Mouse (Mus musculus): Measurements from ENCODE around the gene Eml3. TPM values are rescaled to one million over a fixed set of nuclear protein-coding genes. Genes with fewer than 3 reads are reported as not detected.
"Not testable (repeated sequence)": the region's sequence is repeated elsewhere in the genome, so short reads cannot be mapped to it uniquely, and the experiment has no call there.

The Eml3 gene
- polyA plus RNA-seq, 1 experiment: 72.3 TPM

- no peak overlapping the region for H3K4me3 ChIP-seq (ENCODE audit: extremely low read depth, insufficient read depth, insufficient read length)
- 96% methylated on average over 11 of the region's 11 CpGs for WGBS
- no peak for DNase-seq (ENCODE audit: low read depth in 1 of 2, low spot score in 2 of 2)
These were observed 35.7 kb downstream of the Eml3 start for GRCm38 (mm10) chr19:8965075-8965474.

GRCm38 (mm10) chr19:8965771-8966170 is 36.4 kb downstream of the Eml3 start:
- H3K4me3 ChIP-seq (ENCODE audit: extremely low read depth, insufficient read depth, insufficient read length): no peak overlapping the region
- peak in 1 of 2 experiments; percentile 26 for DNase-seq (ENCODE audit: low read depth in 1 of 2, low spot score in 2 of 2)
- 79% methylated on average over 8 of the region's 8 CpGs for WGBS
- peaks cover 52% of the 10 kb centered on the region for H3K36me3 ChIP-seq (ENCODE audit: control insufficient read depth, insufficient read depth, low read length)
- no peak overlapping the region for H3K27ac ChIP-seq (ENCODE audit: insufficient read depth, low read length)
- peaks cover 2% of the 10 kb centered on the region; the same call in 1 of the 2 replicates for H3K4me1 ChIP-seq (ENCODE audit: control insufficient read depth, insufficient read depth, insufficient read length)
- no peak for TF ChIP-seq POLR2A (IDR thresholded peaks at IDR 0.05; ENCODE audit: low read depth, low read length)
- no peak for TF ChIP-seq CTCF (IDR thresholded peaks at IDR 0.05; ENCODE audit: extremely low read depth, insufficient read depth, insufficient read length, insufficient replicate concordance)
- H3K27me3 ChIP-seq (ENCODE audit: control insufficient read depth, insufficient read depth, low read length): no peaks in the 10 kb centered on the region

More at GRCm38 (mm10) chr19:8965075-8965474, 35.7 kb downstream of the Eml3 start:
- TF ChIP-seq CTCF (IDR thresholded peaks at IDR 0.05; ENCODE audit: extremely low read depth, insufficient read depth, insufficient read length, insufficient replicate concordance) (no peak), POLR2A (IDR thresholded peaks at IDR 0.05; ENCODE audit: low read depth, low read length) (no peak)
- Histone ChIP-seq H3K27ac (ENCODE audit: insufficient read depth, low read length) (no peak overlapping the region), H3K4me1 (ENCODE audit: control insufficient read depth, insufficient read depth, insufficient read length) (peaks cover 2% of the 10 kb centered on the region; the same call in 1 of the 2 replicates), H3K27me3 (ENCODE audit: control insufficient read depth, insufficient read depth, low read length) (no peaks in the 10 kb centered on the region), H3K36me3 (ENCODE audit: control insufficient read depth, insufficient read depth, low read length) (peaks cover 51% of the 10 kb centered on the region)

DNA sequence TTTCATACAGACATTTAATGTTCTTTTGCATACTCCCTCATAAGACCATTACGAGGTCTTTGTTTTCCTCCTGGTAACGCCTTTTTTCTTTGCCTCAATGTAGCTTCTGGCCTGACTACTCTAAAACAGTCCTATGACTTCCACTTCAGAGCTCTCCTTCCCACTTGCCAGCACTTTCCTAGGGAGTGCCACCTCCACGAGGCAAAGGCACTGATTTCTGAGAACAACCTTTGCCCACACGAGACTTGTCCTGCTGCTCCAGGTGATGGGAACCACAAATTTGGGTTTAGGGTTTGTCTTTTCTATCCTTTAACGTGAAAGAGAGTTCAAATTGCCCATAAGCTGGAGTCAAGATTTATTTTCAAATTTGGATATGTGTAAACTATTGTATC is 36.8 kb downstream of the Eml3 start:
- DNase-seq (ENCODE audit: low read depth in 1 of 2, low spot score in 2 of 2): no peak

DNA sequence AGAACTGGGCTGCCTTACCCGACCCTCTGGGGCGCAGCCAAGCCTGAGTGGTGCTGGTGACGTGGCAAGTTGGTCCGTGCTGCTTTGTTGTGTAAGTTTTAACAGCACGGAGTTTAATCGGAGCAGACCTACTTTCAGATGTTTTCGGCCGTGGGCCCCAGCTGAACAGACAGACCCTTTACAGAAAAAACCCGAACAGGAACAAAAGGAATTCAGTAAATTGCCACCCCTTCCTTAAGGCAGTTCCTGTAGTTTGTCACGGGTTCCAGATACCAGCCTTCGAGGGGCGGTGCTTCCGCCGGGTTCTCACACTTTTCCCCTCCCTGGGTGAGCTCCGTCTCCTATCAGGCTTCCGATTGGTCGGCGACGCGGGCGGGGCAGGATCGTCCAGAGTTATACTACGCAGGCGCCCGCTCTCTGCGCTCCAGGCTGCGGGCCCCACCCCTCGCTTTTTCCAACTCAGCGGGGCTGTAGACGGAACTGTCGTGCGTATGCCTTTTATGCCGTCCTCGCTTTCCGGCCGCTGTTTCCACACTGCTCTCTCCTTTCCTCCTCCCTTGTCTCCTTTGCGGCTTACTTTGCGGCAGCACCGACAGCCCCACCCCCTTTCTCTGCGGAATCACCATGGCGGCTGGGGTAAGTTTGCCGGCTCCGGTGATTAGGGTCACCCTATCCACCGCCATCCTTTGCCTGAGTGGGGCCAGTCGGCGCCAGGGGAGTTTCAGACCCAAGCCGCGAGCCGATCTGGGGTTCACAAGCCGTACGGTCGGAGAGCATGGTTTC is 37.4 kb downstream of the Eml3 start, which contains the start of gene Eef1g:
Gene Eef1g (plus strand): TSS at position 452 of the 783 bp plus-strand sequence.
- H3K36me3 ChIP-seq (ENCODE audit: control insufficient read depth, insufficient read depth, low read length): peaks cover 55% of the 10 kb centered on the region
- under 1% methylated on average over 52 of the region's 52 CpGs for WGBS
- peak within 1 kb of the TSS; percentile 88 for H3K27ac ChIP-seq (ENCODE audit: insufficient read depth, low read length)
- H3K4me1 ChIP-seq (ENCODE audit: control insufficient read depth, insufficient read depth, insufficient read length): peaks cover 2% of the 10 kb centered on the region; the same call in 1 of the 2 replicates
- H3K4me3 ChIP-seq (ENCODE audit: extremely low read depth, insufficient read depth, insufficient read length): peak within 1 kb of the TSS; percentile 76
- peak; percentile 99 for DNase-seq (ENCODE audit: low read depth in 1 of 2, low spot score in 2 of 2)
- no peaks in the 10 kb centered on the region for H3K27me3 ChIP-seq (ENCODE audit: control insufficient read depth, insufficient read depth, low read length)
- TF ChIP-seq CTCF (IDR thresholded peaks at IDR 0.05; ENCODE audit: extremely low read depth, insufficient read depth, insufficient read length, insufficient replicate concordance) (no peak), POLR2A (IDR thresholded peaks at IDR 0.05; ENCODE audit: low read depth, low read length) (peak; percentile 58)

More for the DNA sequence above, 36.8 kb downstream of the Eml3 start:
- no peak for TF ChIP-seq CTCF (IDR thresholded peaks at IDR 0.05; ENCODE audit: extremely low read depth, insufficient read depth, insufficient read length, insufficient replicate concordance)
- no peak for TF ChIP-seq POLR2A (IDR thresholded peaks at IDR 0.05; ENCODE audit: low read depth, low read length)
- peak overlapping the region; percentile 88 for H3K27ac ChIP-seq (ENCODE audit: insufficient read depth, low read length)
- 33% methylated on average over 5 of the region's 5 CpGs for WGBS
- peaks cover 56% of the 10 kb centered on the region for H3K36me3 ChIP-seq (ENCODE audit: control insufficient read depth, insufficient read depth, low read length)
- H3K27me3 ChIP-seq (ENCODE audit: control insufficient read depth, insufficient read depth, low read length): no peaks in the 10 kb centered on the region
- H3K4me1 ChIP-seq (ENCODE audit: control insufficient read depth, insufficient read depth, insufficient read length): peaks cover 2% of the 10 kb centered on the region; the same call in 1 of the 2 replicates
- H3K4me3 ChIP-seq (ENCODE audit: extremely low read depth, insufficient read depth, insufficient read length): peak overlapping the region; percentile 66

DNA sequence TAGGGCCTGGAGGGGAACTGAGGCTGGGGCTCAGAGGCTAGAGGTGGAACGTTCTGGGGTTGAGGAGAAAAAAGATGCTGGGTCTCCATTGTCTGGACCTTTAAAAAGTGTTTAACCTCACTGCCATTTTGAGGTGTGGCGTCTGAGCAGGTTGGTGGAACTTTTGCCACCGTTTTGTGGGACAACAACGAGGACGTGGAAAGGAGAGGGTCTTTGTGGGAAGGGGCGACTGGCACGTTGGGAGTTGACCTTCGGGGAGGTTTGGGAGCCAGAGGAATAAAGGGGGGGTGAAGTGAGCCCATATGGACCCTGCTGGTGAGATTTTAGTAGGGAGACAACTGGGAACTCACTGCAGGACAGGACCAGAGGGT is 38.0 kb downstream of the Eml3 start:
- TF ChIP-seq POLR2A (IDR thresholded peaks at IDR 0.05; ENCODE audit: low read depth, low read length) (no peak), CTCF (IDR thresholded peaks at IDR 0.05; ENCODE audit: extremely low read depth, insufficient read depth, insufficient read length, insufficient replicate concordance) (no peak)
- 0% methylated on average over 8 of the region's 8 CpGs for WGBS
- Histone ChIP-seq H3K27me3 (ENCODE audit: control insufficient read depth, insufficient read depth, low read length) (no peaks in the 10 kb centered on the region), H3K36me3 (ENCODE audit: control insufficient read depth, insufficient read depth, low read length) (peaks cover 56% of the 10 kb centered on the region), H3K4me3 (ENCODE audit: extremely low read depth, insufficient read depth, insufficient read length) (peak overlapping the region; percentile 76), H3K27ac (ENCODE audit: insufficient read depth, low read length) (peak overlapping the region; percentile 68), H3K4me1 (ENCODE audit: control insufficient read depth, insufficient read depth, insufficient read length) (peaks cover 2% of the 10 kb centered on the region; the same call in 1 of the 2 replicates)
- no peak for DNase-seq (ENCODE audit: low read depth in 1 of 2, low spot score in 2 of 2)

DNA sequence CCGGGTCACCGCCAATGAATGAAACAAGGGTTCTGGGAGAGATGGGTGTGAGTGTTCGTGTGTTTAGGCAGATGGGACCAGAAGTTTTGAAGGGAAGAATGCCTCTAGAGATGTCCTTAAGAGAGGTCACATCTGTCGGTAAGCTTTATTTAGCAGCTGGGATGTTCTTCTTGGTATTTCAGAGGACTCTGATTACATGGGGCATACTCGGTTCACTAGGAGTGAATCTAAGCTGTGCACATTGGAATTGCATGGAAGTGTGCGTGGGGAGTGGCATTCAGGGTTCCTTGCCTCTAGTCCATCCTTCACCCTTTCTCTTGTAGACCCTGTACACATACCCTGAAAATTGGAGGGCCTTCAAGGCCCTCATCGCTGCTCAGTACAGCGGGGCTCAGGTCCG is 38.5 kb downstream of the Eml3 start:
- Histone ChIP-seq H3K27ac (ENCODE audit: insufficient read depth, low read length) (no peak overlapping the region), H3K4me1 (ENCODE audit: control insufficient read depth, insufficient read depth, insufficient read length) (peaks cover 2% of the 10 kb centered on the region; the same call in 1 of the 2 replicates), H3K4me3 (ENCODE audit: extremely low read depth, insufficient read depth, insufficient read length) (peak overlapping the region; percentile 76), H3K36me3 (ENCODE audit: control insufficient read depth, insufficient read depth, low read length) (peaks cover 54% of the 10 kb centered on the region), H3K27me3 (ENCODE audit: control insufficient read depth, insufficient read depth, low read length) (no peaks in the 10 kb centered on the region)
- 3% methylated on average over 9 of the region's 9 CpGs for WGBS
- DNase-seq (ENCODE audit: low read depth in 1 of 2, low spot score in 2 of 2): no peak
- TF ChIP-seq POLR2A (IDR thresholded peaks at IDR 0.05; ENCODE audit: low read depth, low read length) (no peak), CTCF (IDR thresholded peaks at IDR 0.05; ENCODE audit: extremely low read depth, insufficient read depth, insufficient read length, insufficient replicate concordance) (no peak)

GRCm38 (mm10) chr19:8972491-8972890 is 43.1 kb downstream of the Eml3 start:
- 91% methylated on average over 8 of the region's 8 CpGs for WGBS
- not testable (repeated sequence) for DNase-seq (ENCODE audit: low read depth in 1 of 2, low spot score in 2 of 2)
- H3K36me3 ChIP-seq (ENCODE audit: control insufficient read depth, insufficient read depth, low read length): peaks cover 52% of the 10 kb centered on the region

More at GRCm38 (mm10) chr19:8972491-8972890, 43.1 kb downstream of the Eml3 start:
- H3K27me3 ChIP-seq (ENCODE audit: control insufficient read depth, insufficient read depth, low read length); H3K27ac ChIP-seq (ENCODE audit: insufficient read depth, low read length); H3K4me1 ChIP-seq (ENCODE audit: control insufficient read depth, insufficient read depth, insufficient read length); H3K4me3 ChIP-seq (ENCODE audit: extremely low read depth, insufficient read depth, insufficient read length): not testable (repeated sequence)

Measured in spleen, adult 2 months (tissue).